ENCODE assay signal across 15 mouse cellular contexts in the genomic region with DNA sequence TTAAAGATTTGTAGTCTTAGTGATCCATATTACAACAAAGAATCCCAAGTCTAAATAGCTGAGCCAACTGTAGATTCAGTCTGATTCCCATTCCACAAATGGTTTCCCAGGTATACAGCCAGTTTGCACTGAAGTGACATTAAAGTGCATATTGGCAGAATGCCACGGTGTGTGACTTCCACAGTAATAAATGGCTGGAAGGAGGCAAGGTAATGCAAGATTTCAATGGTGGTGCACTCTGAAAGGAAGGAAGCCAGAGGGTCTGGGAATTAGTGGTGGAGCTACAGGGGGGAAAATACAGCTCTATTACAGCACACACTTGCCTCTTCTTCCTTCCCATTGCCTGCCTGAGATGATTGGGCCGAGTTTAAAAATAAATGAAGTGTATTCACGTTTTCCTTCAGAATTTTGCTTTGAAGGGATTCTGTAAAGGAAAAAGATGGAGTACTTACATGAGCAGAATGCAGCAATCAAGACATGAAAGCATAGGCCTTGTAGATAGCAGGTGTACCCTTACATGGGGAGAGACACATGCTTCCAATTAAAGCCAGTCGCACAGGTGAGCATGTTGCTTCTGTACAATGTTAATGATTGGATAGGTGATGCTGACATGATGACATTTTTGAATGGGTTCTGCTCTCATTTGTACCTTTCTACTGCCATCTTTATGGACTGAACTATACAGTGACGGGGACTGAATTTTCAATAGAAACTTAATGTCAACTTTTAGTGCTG.
DNase-seq lines count a peak whose midpoint lies in the region; ATAC-seq and TF ChIP-seq lines count a peak whose summit lies in the region.
"Had no signal": no experiment of that assay in that cellular context is flagged by ENCODE, and none has a peak within 500 bp of the region (broad histone marks: within the 10 kb centered on the region; RNA-seq: fewer than 3 reads in every experiment).

No protein-coding gene starts in this region.

- H3K27ac ChIP-seq in forebrain, embryonic 16.5 days (ENCODE audit: low read length), result no peak overlapping the region
- H3K27ac ChIP-seq in forebrain, embryonic 10.5 days, result no peak overlapping the region
- H3K27ac ChIP-seq in hindbrain, postnatal 0 days, result no peak overlapping the region
- H3K27ac ChIP-seq in hindbrain, embryonic 11.5 days (ENCODE audit: low read depth, low read length), result no peak overlapping the region
- no peak overlapping the region for H3K27ac ChIP-seq in lung, postnatal 0 days (ENCODE audit: low read length)
- H3K27ac ChIP-seq in neural tube, embryonic 15.5 days (replicated peaks), result peak overlapping the region; percentile 7; the same call in 1 of the 2 replicates
- H3K27ac ChIP-seq: forebrain, embryonic 13.5 days; limb, embryonic 15.5 days had no signal

- no peak for TF ChIP-seq CTCF in hindbrain, postnatal 0 days (IDR thresholded peaks at IDR 0.05; ENCODE audit: low read depth)
- no peak for TF ChIP-seq CTCF in lung, postnatal 0 days (IDR thresholded peaks at IDR 0.05)
- TF ChIP-seq CTCF in lung, adult 2 months (IDR thresholded peaks at IDR 0.05; ENCODE audit: insufficient read depth, low read length), result no peak

- no peak for TF ChIP-seq EP300 in lung, postnatal 0 days (IDR thresholded peaks at IDR 0.05)

- no peaks in the 10 kb centered on the region for H3K27me3 ChIP-seq in forebrain, embryonic 16.5 days (replicated peaks; ENCODE audit: control insufficient read depth, insufficient read depth, low read length)
- H3K27me3 ChIP-seq in forebrain, embryonic 10.5 days (ENCODE audit: poor library complexity, severe bottlenecking), result no peaks in the 10 kb centered on the region
- H3K27me3 ChIP-seq in hindbrain, postnatal 0 days (ENCODE audit: insufficient read depth, low read length), result no peaks in the 10 kb centered on the region
- no peaks in the 10 kb centered on the region for H3K27me3 ChIP-seq in hindbrain, embryonic 11.5 days (ENCODE audit: control insufficient read depth, insufficient read depth, low read length)
- H3K27me3 ChIP-seq in lung, postnatal 0 days (replicated peaks; ENCODE audit: insufficient read depth, low read length), result no peaks in the 10 kb centered on the region
- H3K27me3 ChIP-seq in neural tube, embryonic 15.5 days (replicated peaks), result no peaks in the 10 kb centered on the region
- H3K27me3 ChIP-seq: CH12.LX; forebrain, embryonic 13.5 days; limb, embryonic 15.5 days had no signal

- H3K36me3 ChIP-seq in forebrain, embryonic 16.5 days (ENCODE audit: control insufficient read depth, insufficient read depth), result no peaks in the 10 kb centered on the region
- H3K36me3 ChIP-seq in forebrain, embryonic 10.5 days (replicated peaks), result no peaks in the 10 kb centered on the region
- H3K36me3 ChIP-seq in hindbrain, postnatal 0 days (ENCODE audit: insufficient read depth, low read length), result no peaks in the 10 kb centered on the region
- no peaks in the 10 kb centered on the region for H3K36me3 ChIP-seq in hindbrain, embryonic 11.5 days (ENCODE audit: control insufficient read depth, insufficient read depth, low read length)
- no peaks in the 10 kb centered on the region for H3K36me3 ChIP-seq in lung, postnatal 0 days (ENCODE audit: insufficient read depth, low read length)
- no peaks in the 10 kb centered on the region for H3K36me3 ChIP-seq in neural tube, embryonic 15.5 days
- H3K36me3 ChIP-seq: limb, embryonic 15.5 days had no signal

- no peak for DNase-seq in forebrain, embryonic 10.5 days (ENCODE audit: extremely low spot score, low spot score)
- peak; percentile 37 for DNase-seq in hindbrain, postnatal 0 days (ENCODE audit: low spot score)
- no peak for DNase-seq in hindbrain, embryonic 11.5 days (ENCODE audit: low spot score)
- DNase-seq in lung, postnatal 0 days (ENCODE audit: low spot score), result peak; percentile 39
- no peak for DNase-seq in lung, adult 2 months
- DNase-seq: layer of hippocampus, postnatal 36 days; right cerebral cortex, adult 18-20 months; thymus, postnatal 36 days had no signal

- H3K4me2 ChIP-seq in forebrain, embryonic 16.5 days (ENCODE audit: low read length), result no peak overlapping the region
- no peak overlapping the region for H3K4me2 ChIP-seq in hindbrain, postnatal 0 days (ENCODE audit: low read depth, low read length)
- no peak overlapping the region for H3K4me2 ChIP-seq in hindbrain, embryonic 11.5 days (replicated peaks; ENCODE audit: low read depth, low read length)
- no peak overlapping the region for H3K4me2 ChIP-seq in lung, postnatal 0 days (replicated peaks; ENCODE audit: low read depth, low read length)
- H3K4me2 ChIP-seq in neural tube, embryonic 15.5 days, result no peak overlapping the region
- H3K4me2 ChIP-seq: forebrain, embryonic 13.5 days; limb, embryonic 15.5 days had no signal

- H3K4me3 ChIP-seq in forebrain, embryonic 16.5 days (replicated peaks; ENCODE audit: low read length), result no peak overlapping the region
- H3K4me3 ChIP-seq in forebrain, embryonic 10.5 days, result no peak overlapping the region
- no peak overlapping the region for H3K4me3 ChIP-seq in hindbrain, postnatal 0 days (ENCODE audit: low read length)
- H3K4me3 ChIP-seq in hindbrain, embryonic 11.5 days (ENCODE audit: low read depth, low read length), result no peak overlapping the region
- H3K4me3 ChIP-seq in lung, postnatal 0 days (ENCODE audit: low read depth, low read length), result no peak overlapping the region
- no peak overlapping the region for H3K4me3 ChIP-seq in lung, adult 2 months (replicated peaks; ENCODE audit: extremely low read depth, low read depth, low read length)
- no peak overlapping the region for H3K4me3 ChIP-seq in neural tube, embryonic 15.5 days (replicated peaks)
- H3K4me3 ChIP-seq: forebrain, embryonic 13.5 days; limb, embryonic 15.5 days; myocyte had no signal

- no peak overlapping the region for H3K9ac ChIP-seq in forebrain, embryonic 16.5 days (replicated peaks; ENCODE audit: low read depth, low read length)
- H3K9ac ChIP-seq in hindbrain, postnatal 0 days (replicated peaks; ENCODE audit: low read length), result no peak overlapping the region
- H3K9ac ChIP-seq in hindbrain, embryonic 11.5 days (ENCODE audit: low read depth, low read length), result no peak overlapping the region
- H3K9ac ChIP-seq in lung, postnatal 0 days (replicated peaks; ENCODE audit: low read depth), result no peak overlapping the region
- no peak overlapping the region for H3K9ac ChIP-seq in neural tube, embryonic 15.5 days (replicated peaks)
- H3K9ac ChIP-seq: forebrain, embryonic 13.5 days; limb, embryonic 15.5 days had no signal

- H3K4me1 ChIP-seq in forebrain, embryonic 16.5 days (replicated peaks; ENCODE audit: control insufficient read depth, insufficient read depth, low read length), result peaks cover 3% of the 10 kb centered on the region; the same call in 1 of the 2 replicates
- H3K4me1 ChIP-seq in forebrain, embryonic 10.5 days, result no peaks in the 10 kb centered on the region
- H3K4me1 ChIP-seq in hindbrain, postnatal 0 days (ENCODE audit: insufficient read depth, low read length), result no peaks in the 10 kb centered on the region
- H3K4me1 ChIP-seq in hindbrain, embryonic 11.5 days (replicated peaks; ENCODE audit: control insufficient read depth, insufficient read depth, low read length), result no peaks in the 10 kb centered on the region
- H3K4me1 ChIP-seq in lung, postnatal 0 days (ENCODE audit: insufficient read depth, low read depth, low read length), result peaks cover 6% of the 10 kb centered on the region; the same call in 1 of the 2 replicates
- peaks cover 6% of the 10 kb centered on the region; the same call in 1 of the 2 replicates for H3K4me1 ChIP-seq in lung, adult 2 months (ENCODE audit: control insufficient read depth, insufficient read depth, low read length)
- H3K4me1 ChIP-seq in neural tube, embryonic 15.5 days, result peaks cover 9% of the 10 kb centered on the region
- H3K4me1 ChIP-seq: forebrain, embryonic 13.5 days; limb, embryonic 15.5 days had no signal

- 0 out of 2 replicates have a peak, but pooled peaks have one; percentile 37 for ATAC-seq in forebrain, embryonic 16.5 days
- no peak for ATAC-seq in hindbrain, postnatal 0 days
- no peak for ATAC-seq in hindbrain, embryonic 11.5 days (ENCODE audit: low FRiP score)
- ATAC-seq in lung, postnatal 0 days, result no peak
- ATAC-seq in neural tube, embryonic 15.5 days (ENCODE audit: low FRiP score), result no peak
- ATAC-seq: forebrain, embryonic 13.5 days; intestine, embryonic 16.5 days had no signal

- H3K9me3 ChIP-seq in forebrain, embryonic 16.5 days (ENCODE audit: control insufficient read depth, low read length), result no peaks in the 10 kb centered on the region
- no peaks in the 10 kb centered on the region for H3K9me3 ChIP-seq in forebrain, embryonic 10.5 days
- H3K9me3 ChIP-seq in hindbrain, postnatal 0 days (ENCODE audit: low read length), result no peaks in the 10 kb centered on the region
- H3K9me3 ChIP-seq in hindbrain, embryonic 11.5 days (ENCODE audit: control insufficient read depth, low read length), result no peaks in the 10 kb centered on the region
- no peaks in the 10 kb centered on the region for H3K9me3 ChIP-seq in lung, postnatal 0 days (ENCODE audit: low read length)
- no peaks in the 10 kb centered on the region for H3K9me3 ChIP-seq in neural tube, embryonic 15.5 days (replicated peaks)
- H3K9me3 ChIP-seq: forebrain, embryonic 13.5 days; limb, embryonic 15.5 days had no signal

- no peak for TF ChIP-seq POLR2A in lung, adult 2 months (IDR thresholded peaks at IDR 0.05; ENCODE audit: borderline replicate concordance, extremely low read depth, low read depth, low read length)

- WGBS in forebrain, embryonic 16.5 days, result 84% methylated on average over 5 of the region's 5 CpGs
- 92% methylated on average over 5 of the region's 5 CpGs for WGBS in forebrain, embryonic 10.5 days
- 78% methylated on average over 5 of the region's 5 CpGs for WGBS in hindbrain, postnatal 0 days
- 91% methylated on average over 5 of the region's 5 CpGs for WGBS in hindbrain, embryonic 11.5 days
- 49% methylated on average over 5 of the region's 5 CpGs for WGBS in lung, postnatal 0 days
- 61% methylated on average over 5 of the region's 5 CpGs for WGBS in lung, adult 2 months
- WGBS in neural tube, embryonic 15.5 days, result 62% methylated on average over 5 of the region's 5 CpGs

Comparison
In these comparisons a context has a peak if more than half of its experiments do, and no peak if none do; other contexts are left out.
1. DNase-seq: peak in hindbrain, postnatal 0 days (single experiment) and lung, postnatal 0 days (single experiment); none in forebrain, embryonic 10.5 days (single experiment), hindbrain, embryonic 11.5 days (single experiment) and lung, adult 2 months (single experiment).